Mouse (Mus musculus): ENCODE measurements at regions not wholly inside any gene's neighbourhood (a gene's known extent, or its start where the extent isn't known, plus 50 kb on each side); places are given as distances from the start of the nearest gene placed in this dataset.

DNA sequence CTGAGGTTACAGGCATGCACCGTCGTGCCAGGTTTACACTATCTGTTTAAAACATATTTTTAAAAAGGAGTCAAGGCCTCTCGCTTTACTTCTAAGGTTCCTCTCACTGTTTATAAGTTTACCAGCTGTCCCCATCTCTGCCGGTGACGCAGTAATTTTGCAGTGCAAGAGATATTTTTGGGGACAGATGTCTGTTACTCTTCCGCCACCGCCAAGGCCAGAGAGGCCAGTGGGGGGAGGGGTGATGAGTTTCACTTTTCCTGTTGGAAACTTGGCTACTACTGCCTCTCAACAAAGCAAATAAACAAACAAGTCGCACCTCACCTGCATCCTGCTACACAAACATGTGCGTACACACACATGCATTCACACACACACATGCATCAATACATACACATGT, 60.1 kb upstream of the Odc1 start:
- TF ChIP-seq CTCF (IDR thresholded peaks at IDR 0.05), result no peak
- TF ChIP-seq EP300 (IDR thresholded peaks at IDR 0.05), result no peak
